Mouse (Mus musculus) lung, embryonic 14.5 days (tissue): ENCODE data around the gene Stambp. TPM values are rescaled to one million over a fixed set of nuclear protein-coding genes. Genes with fewer than 3 reads are reported as not detected.

Source experiments
- ATAC-seq: fragments of 200-750 bp; cut with Nextera tagmentation; 2 replicates; pipeline ENCODE4 v1.8.0; 2017; ENCODE audit warnings: mild to moderate bottlenecking, moderate TSS enrichment, moderate library complexity; ENCODE audit not compliant: insufficient read depth
- DNase-seq: peaks from one replicate; pipeline ENCODE4 v3.0.0-alpha.2; 2015
- H3K27ac ChIP-seq: fragments of 300-500 bp; sonication (generic); 2 replicates; pipeline ENCODE4 v1.5.1; 2014; ENCODE audit warnings: low read depth, mild to moderate bottlenecking, moderate library complexity
- H3K27me3 ChIP-seq: fragments of 300-500 bp; sonication (generic); 2 replicates; pipeline ENCODE4 v1.6.1; 2014; ENCODE audit warnings: low read length, control low read depth; ENCODE audit not compliant: insufficient read depth
- H3K36me3 ChIP-seq: fragments of 300-500 bp; sonication (generic); 2 replicates; pipeline ENCODE4 v1.6.1; 2014; ENCODE audit warnings: control low read depth; ENCODE audit not compliant: insufficient read depth
- H3K4me1 ChIP-seq: fragments of 300-500 bp; sonication (generic); 2 replicates; pipeline ENCODE4 v1.6.1; 2014; ENCODE audit warnings: antibody characterized with exemption, control low read depth; ENCODE audit not compliant: insufficient read depth
- H3K4me2 ChIP-seq: fragments of 300-500 bp; sonication (generic); 2 replicates; pipeline ENCODE4 v1.6.1; 2014; ENCODE audit warnings: mild to moderate bottlenecking
- H3K4me3 ChIP-seq: fragments of 300-500 bp; sonication (generic); 2 replicates; pipeline ENCODE4 v1.5.1; 2014; ENCODE audit warnings: low read depth, low read length
- H3K9ac ChIP-seq: fragments of 300-500 bp; sonication (generic); 2 replicates; pipeline ENCODE4 v1.6.1; 2014
- H3K9me3 ChIP-seq: fragments of 300-500 bp; sonication (generic); 2 replicates; pipeline ENCODE4 v1.6.1; 2016; ENCODE audit warnings: low read depth, low read length, control low read depth
- CTCF ChIP-seq: IDR thresholded peaks from 2 replicates; pipeline ENCODE4 v1.5.1; 2016; ENCODE audit warnings: antibody characterized with exemption, low read depth
- WGBS: fragments of 180-500 bp; shearing (Covaris S2); extraction: QIAGEN DNeasy Blood & Tissue Kit; methylation state at CpG from one replicate; pipeline ENCODE4 v1.1.7; 2014; 5-methylcytosine and 5-hydroxymethylcytosine counted together
- polyA plus RNA-seq: library from polyadenylated mRNA; unstranded; fragments of >200 nt; fragmentation: Nextera tagmentation; extraction: Ambion mirVana; gene quantifications from 2 replicates; pipeline ENCODE4 v1.2.1, GENCODE M21; 2014

Stambp gene
- polyA plus RNA-seq, 1 experiment from 2014 or later = 18.6 TPM

GRCm38 (mm10) chr6:83583591-83583990, 11.1 kb upstream of the Stambp start:
- Histone ChIP-seq H3K4me1 (no peaks in the 10 kb centered on the region), H3K4me2 (no peak overlapping the region), H3K9me3 (no peaks in the 10 kb centered on the region), H3K27ac (no peak overlapping the region), H3K27me3 (no peaks in the 10 kb centered on the region), H3K36me3 (no peaks in the 10 kb centered on the region), H3K4me3 (no peak overlapping the region), H3K9ac (no peak overlapping the region)
- ATAC-seq (no peak), DNase-seq (no peak)
- 66% methylated on average over 2 of the region's 2 CpGs for WGBS
- TF ChIP-seq CTCF = no peak

GRCm38 (mm10) chr6:83582938-83583270, 10.4 kb upstream of the Stambp start:
- 0 out of 2 replicates have a peak, but pooled peaks have one; percentile 65 for ATAC-seq
- TF ChIP-seq CTCF = peak; percentile 90
- peak; percentile 89 for DNase-seq
- H3K27ac ChIP-seq = no peak overlapping the region
- H3K4me1 ChIP-seq = no peaks in the 10 kb centered on the region
- H3K4me2 ChIP-seq = 0 out of 2 replicates have a peak overlapping the region, but pooled peaks have one; percentile 10
- no peak overlapping the region for H3K9ac ChIP-seq
- WGBS = 0% methylated on average over 6 of the region's 6 CpGs
- H3K27me3 ChIP-seq = no peaks in the 10 kb centered on the region
- no peak overlapping the region for H3K4me3 ChIP-seq
- no peaks in the 10 kb centered on the region for H3K36me3 ChIP-seq
- no peaks in the 10 kb centered on the region for H3K9me3 ChIP-seq

- Histone ChIP-seq H3K4me3 (no peak overlapping the region), H3K36me3 (no peaks in the 10 kb centered on the region), H3K4me1 (no peaks in the 10 kb centered on the region), H3K9me3 (no peaks in the 10 kb centered on the region), H3K4me2 (0 out of 2 replicates have a peak overlapping the region, but pooled peaks have one; percentile 10), H3K27ac (no peak overlapping the region), H3K27me3 (no peaks in the 10 kb centered on the region), H3K9ac (no peak overlapping the region)
- ATAC-seq = 0 out of 2 replicates have a peak, but pooled peaks have one; percentile 27
- WGBS = 49% methylated on average over 20 of the region's 20 CpGs
- DNase-seq = no peak
- TF ChIP-seq CTCF = no peak
Measured at GRCm38 (mm10) chr6:83582135-83582937, 9.8 kb upstream of the Stambp start.

GRCm38 (mm10) chr6:83577534-83577933, 5.0 kb upstream of the Stambp start:
- DNase-seq (peak; percentile 17), ATAC-seq (no peak)
- no peak for TF ChIP-seq CTCF
- Histone ChIP-seq H3K4me1 (no peaks in the 10 kb centered on the region), H3K4me2 (no peak overlapping the region), H3K27me3 (no peaks in the 10 kb centered on the region), H3K4me3 (no peak overlapping the region), H3K27ac (no peak overlapping the region), H3K36me3 (no peaks in the 10 kb centered on the region), H3K9ac (no peak overlapping the region), H3K9me3 (no peaks in the 10 kb centered on the region)

GRCm38 (mm10) chr6:83575609-83576008, 3.1 kb upstream of the Stambp start:
- no peak overlapping the region for H3K4me2 ChIP-seq
- H3K4me1 ChIP-seq = no peaks in the 10 kb centered on the region
- H3K27ac ChIP-seq = no peak overlapping the region
- H3K9ac ChIP-seq = no peak overlapping the region
- no peak for ATAC-seq
- H3K9me3 ChIP-seq = no peaks in the 10 kb centered on the region
- 70% methylated on average over 4 of the region's 4 CpGs for WGBS
- H3K27me3 ChIP-seq = no peaks in the 10 kb centered on the region
- no peak for DNase-seq
- H3K36me3 ChIP-seq = no peaks in the 10 kb centered on the region
- no peak overlapping the region for H3K4me3 ChIP-seq
- no peak for TF ChIP-seq CTCF

GRCm38 (mm10) chr6:83571840-83572667, 475 bp downstream of the Stambp start:
- H3K36me3 ChIP-seq = peaks cover 5% of the 10 kb centered on the region; the same call in 1 of the 2 replicates
- peak overlapping the region; percentile 73 for H3K4me2 ChIP-seq
- peak; percentile 97 for ATAC-seq
- no peaks in the 10 kb centered on the region for H3K9me3 ChIP-seq
- WGBS = 4% methylated on average over 37 of the region's 37 CpGs
- TF ChIP-seq CTCF = 0 out of 2 replicates have a peak, but pooled peaks have one; percentile 5
- H3K4me1 ChIP-seq = no peaks in the 10 kb centered on the region
- no peaks in the 10 kb centered on the region for H3K27me3 ChIP-seq
- H3K9ac ChIP-seq = peak overlapping the region; percentile 63
- H3K4me3 ChIP-seq = peak overlapping the region; percentile 68
- H3K27ac ChIP-seq = peak overlapping the region; percentile 73; the same call in 1 of the 2 replicates
- DNase-seq = peak; percentile 97
